ENCODE assay signal across 7 mouse cellular contexts in the genomic region with DNA sequence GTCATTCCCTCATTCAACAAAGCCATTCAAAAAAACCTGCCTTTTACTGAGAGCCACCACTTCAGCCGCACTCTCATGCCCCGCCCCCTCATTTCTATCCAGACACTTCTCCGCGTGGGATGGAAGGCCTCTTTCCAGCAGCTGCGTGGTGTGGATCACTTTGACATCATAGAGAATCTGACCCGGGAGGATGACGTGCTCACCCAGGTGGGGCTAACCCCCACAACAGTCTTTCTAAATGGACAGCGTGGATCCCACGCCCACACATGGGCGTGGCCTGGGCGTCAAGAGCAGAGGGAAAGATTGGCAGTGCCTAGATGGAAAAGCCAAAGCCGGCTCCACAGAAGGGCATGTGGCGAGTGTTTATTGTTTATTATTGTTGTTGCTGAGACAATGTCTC. TPM values are rescaled to one million over a fixed set of nuclear protein-coding genes. Genes with fewer than 3 reads are reported as not detected.
DNase-seq lines count a peak whose midpoint lies in the region; ATAC-seq lines count a peak whose summit lies in the region.

No protein-coding gene starts in this region.

- no peak for ATAC-seq in embryonic facial prominence, embryonic 13.5 days (ENCODE audit: insufficient number of reproducible peaks, insufficient read depth, low FRiP score, low TSS enrichment, low read depth)
- ATAC-seq in intestine, embryonic 15.5 days = no peak
- ATAC-seq in liver, embryonic 13.5 days (ENCODE audit: low read depth) = no peak

- no peaks in the 10 kb centered on the region for H3K36me3 ChIP-seq in embryonic facial prominence, embryonic 13.5 days
- H3K36me3 ChIP-seq in intestine, embryonic 15.5 days = no peaks in the 10 kb centered on the region
- H3K36me3 ChIP-seq in liver, embryonic 13.5 days = 0 out of 2 replicates have a peak, but pooled peaks cover 4% of the 10 kb centered on the region

- WGBS in embryonic facial prominence, embryonic 13.5 days = 25% methylated on average over 13 of the region's 13 CpGs
- 28% methylated on average over 13 of the region's 13 CpGs for WGBS in intestine, embryonic 15.5 days
- 20% methylated on average over 13 of the region's 13 CpGs for WGBS in liver, embryonic 13.5 days (ENCODE audit: insufficient replicate concordance)

- H3K4me2 ChIP-seq in embryonic facial prominence, embryonic 13.5 days = peak overlapping the region; percentile 51
- H3K4me2 ChIP-seq in intestine, embryonic 15.5 days (replicated peaks) = peak overlapping the region; percentile 48
- peak overlapping the region; percentile 51 for H3K4me2 ChIP-seq in liver, embryonic 13.5 days

- H3K27ac ChIP-seq in embryonic facial prominence, embryonic 13.5 days = no peak overlapping the region
- H3K27ac ChIP-seq in intestine, embryonic 15.5 days = no peak overlapping the region
- H3K27ac ChIP-seq in liver, embryonic 13.5 days = peak overlapping the region; percentile 94

- H3K4me3 ChIP-seq in embryonic facial prominence, embryonic 13.5 days = peak overlapping the region; percentile 19
- H3K4me3 ChIP-seq in intestine, embryonic 15.5 days (replicated peaks) = no peak overlapping the region
- no peak overlapping the region; the same call in 1 of the 2 replicates for H3K4me3 ChIP-seq in liver, embryonic 13.5 days (replicated peaks)

- H3K4me1 ChIP-seq in embryonic facial prominence, embryonic 13.5 days = peaks cover 20% of the 10 kb centered on the region
- H3K4me1 ChIP-seq in intestine, embryonic 15.5 days (replicated peaks) = peaks cover 31% of the 10 kb centered on the region
- peaks cover 98% of the 10 kb centered on the region for H3K4me1 ChIP-seq in liver, embryonic 13.5 days (replicated peaks)

- peak; percentile 55 to 66 for DNase-seq in left cerebral cortex, adult 18-20 months (ENCODE audit: low spot score in 2 of 2)
- no peak for DNase-seq in left cerebral cortex, adult 11 months (ENCODE audit: low spot score)
- DNase-seq in liver, embryonic 13.5 days = peak; percentile 67
- peak; percentile 49 for DNase-seq in right cerebral cortex, postnatal 25 days
- no peak for DNase-seq in cerebellum, adult 9-11 months

- H3K9ac ChIP-seq in embryonic facial prominence, embryonic 13.5 days = no peak overlapping the region
- no peak overlapping the region for H3K9ac ChIP-seq in intestine, embryonic 15.5 days
- H3K9ac ChIP-seq in liver, embryonic 13.5 days = 0 out of 2 replicates have a peak overlapping the region, but pooled peaks have one; percentile 26

- H3K27me3 ChIP-seq in embryonic facial prominence, embryonic 13.5 days = no peaks in the 10 kb centered on the region
- H3K27me3 ChIP-seq in intestine, embryonic 15.5 days (replicated peaks) = no peaks in the 10 kb centered on the region
- H3K27me3 ChIP-seq in liver, embryonic 13.5 days = no peaks in the 10 kb centered on the region

- no peaks in the 10 kb centered on the region for H3K9me3 ChIP-seq in embryonic facial prominence, embryonic 13.5 days
- H3K9me3 ChIP-seq in intestine, embryonic 15.5 days = no peaks in the 10 kb centered on the region
- H3K9me3 ChIP-seq in liver, embryonic 13.5 days (replicated peaks) = no peaks in the 10 kb centered on the region

RNA-seq across cellular contexts. Expression of gene Tk1, which starts 10.4 kb away (rescaled TPM):
- total RNA-seq in left cerebral cortex, adult 18-20 months (2021) = under 1 TPM; 0.84 to 0.98 TPM
- 143 and 150 TPM in 2 replicates for polyA plus RNA-seq in embryonic facial prominence, embryonic 13.5 days (2015; fragmentation: Nextera tagmentation; extraction: Ambion mirVana)
- polyA plus RNA-seq in intestine, embryonic 15.5 days (2015; fragmentation: Nextera tagmentation; extraction: Ambion mirVana) = 144 and 146 TPM in 2 replicates
- polyA plus RNA-seq in liver, embryonic 13.5 days (2015; fragmentation: Nextera tagmentation; extraction: Ambion mirVana) = 150 TPM in 2 replicates

RNA-seq across cellular contexts. Expression of gene Afmid, which starts 10.6 kb away (rescaled TPM):
- 1 to 10 TPM; 4.1 to 6.3 TPM for total RNA-seq in left cerebral cortex, adult 18-20 months (2021)
- 4.2 and 5.1 TPM in 2 replicates for polyA plus RNA-seq in embryonic facial prominence, embryonic 13.5 days (2015; fragmentation: Nextera tagmentation; extraction: Ambion mirVana)
- polyA plus RNA-seq in intestine, embryonic 15.5 days (2015; fragmentation: Nextera tagmentation; extraction: Ambion mirVana) = 8.3 and 8.9 TPM in 2 replicates
- polyA plus RNA-seq in liver, embryonic 13.5 days (2015; fragmentation: Nextera tagmentation; extraction: Ambion mirVana) = 7.8 and 8.8 TPM in 2 replicates

RNA-seq across cellular contexts. Expression of gene Birc5, which starts 12.7 kb away (rescaled TPM):
- total RNA-seq in left cerebral cortex, adult 18-20 months (2021) = under 1 TPM; 0.65 to 0.87 TPM
- polyA plus RNA-seq in embryonic facial prominence, embryonic 13.5 days (2015; fragmentation: Nextera tagmentation; extraction: Ambion mirVana) = 326 and 344 TPM in 2 replicates
- 307 and 336 TPM in 2 replicates for polyA plus RNA-seq in intestine, embryonic 15.5 days (2015; fragmentation: Nextera tagmentation; extraction: Ambion mirVana)
- 407 and 437 TPM in 2 replicates for polyA plus RNA-seq in liver, embryonic 13.5 days (2015; fragmentation: Nextera tagmentation; extraction: Ambion mirVana)

RNA-seq across cellular contexts. Expression of gene Tmem235, which starts 24.2 kb away (rescaled TPM):
- total RNA-seq in left cerebral cortex, adult 18-20 months (2021) = not detected
- polyA plus RNA-seq in embryonic facial prominence, embryonic 13.5 days (2015; fragmentation: Nextera tagmentation; extraction: Ambion mirVana) = not detected in 2 replicates
- polyA plus RNA-seq in intestine, embryonic 15.5 days (2015; fragmentation: Nextera tagmentation; extraction: Ambion mirVana) = not detected in 2 replicates
- not detected in 2 replicates for polyA plus RNA-seq in liver, embryonic 13.5 days (2015; fragmentation: Nextera tagmentation; extraction: Ambion mirVana)

RNA-seq across cellular contexts. Expression of gene Gm20708, which starts 26.8 kb away (rescaled TPM):
- 1 to 10 TPM in 1 of 2 experiments, under 1 TPM in 1; 0.86 to 2.6 TPM for total RNA-seq in left cerebral cortex, adult 18-20 months (2021)
- 0.66 and 0.99 TPM in 2 replicates for polyA plus RNA-seq in embryonic facial prominence, embryonic 13.5 days (2015; fragmentation: Nextera tagmentation; extraction: Ambion mirVana)
- 0.26 and 0.38 TPM in 2 replicates for polyA plus RNA-seq in intestine, embryonic 15.5 days (2015; fragmentation: Nextera tagmentation; extraction: Ambion mirVana)
- polyA plus RNA-seq in liver, embryonic 13.5 days (2015; fragmentation: Nextera tagmentation; extraction: Ambion mirVana) = 0.30 TPM in 1 of 2 replicates, not detected in the other

Comparison
In these comparisons a context has a peak if more than half of its experiments do, and no peak if none do; other contexts are left out.
1. DNase-seq: peak in left cerebral cortex, adult 18-20 months (2 of 2), liver, embryonic 13.5 days (single experiment) and right cerebral cortex, postnatal 25 days (single experiment); none in left cerebral cortex, adult 11 months (single experiment) and cerebellum, adult 9-11 months (single experiment).
2. Peak in every context shown above with its lines, with median percentiles within 50 percentile points of each other: H3K4me2 ChIP-seq.